Mouse (Mus musculus): Measurements from ENCODE around the gene Lamb2. TPM values are rescaled to one million over a fixed set of nuclear protein-coding genes. Genes with fewer than 3 reads are reported as not detected.

Gene Lamb2
- polyA plus RNA-seq, 1 experiment from 2014 or later, result 5.3 TPM

DNA sequence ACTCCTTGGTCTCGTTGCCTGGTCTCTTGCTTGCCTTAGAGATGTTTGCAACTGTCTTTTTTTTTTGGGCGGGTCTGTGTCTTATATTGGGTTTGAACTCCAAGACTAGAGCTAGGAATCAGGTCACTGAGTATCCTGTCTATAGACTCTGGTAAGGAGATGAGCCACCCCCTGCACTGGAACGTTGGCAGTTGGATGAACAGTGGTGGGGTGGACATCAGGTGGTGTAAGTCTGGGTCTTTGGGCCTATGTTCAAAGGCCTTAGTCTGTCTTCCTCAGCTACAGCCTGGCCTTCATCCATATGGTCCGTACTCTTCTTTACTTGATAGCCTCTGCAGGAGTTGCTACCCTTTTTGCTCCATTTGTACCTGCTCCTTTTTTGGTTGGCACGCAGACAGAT, 17.9 kb upstream of the Lamb2 start:
- Histone ChIP-seq H3K4me1 (replicated peaks) (peaks cover 35% of the 10 kb centered on the region), H3K4me3 (replicated peaks) (peak overlapping the region; percentile 91), H3K9ac (peak overlapping the region; percentile 90), H3K27ac (peak overlapping the region; percentile 91), H3K4me2 (peak overlapping the region; percentile 88), H3K9me3 (replicated peaks) (no peaks in the 10 kb centered on the region), H3K27me3 (no peaks in the 10 kb centered on the region), H3K36me3 (peaks cover 43% of the 10 kb centered on the region)
- no peak for DNase-seq
- WGBS (ENCODE audit: insufficient replicate concordance), result 88% methylated on average over 5 of the region's 5 CpGs
- ATAC-seq (ENCODE audit: low read depth), result no peak

DNA sequence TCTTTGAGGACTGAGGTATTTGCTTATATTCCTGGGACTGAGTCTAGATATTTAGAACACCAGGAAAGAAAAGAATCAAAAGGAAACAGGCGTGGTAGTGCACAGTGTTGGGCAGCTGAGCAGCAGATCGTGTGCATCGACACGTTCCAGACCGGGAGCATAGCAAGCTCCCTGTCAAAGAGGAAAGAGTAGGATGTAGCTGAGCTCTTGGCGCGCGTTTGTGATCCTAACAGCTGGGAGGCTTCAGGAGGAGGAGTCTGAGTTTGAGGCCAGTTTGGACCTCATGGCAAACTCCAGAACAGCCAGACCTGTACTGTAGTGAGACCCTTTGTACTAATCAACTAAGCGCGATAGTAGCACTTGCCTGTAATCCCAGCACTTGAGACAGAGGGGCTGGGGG, 17.3 kb upstream of the Lamb2 start:
- Histone ChIP-seq H3K27ac (peak overlapping the region; percentile 91), H3K36me3 (peaks cover 43% of the 10 kb centered on the region), H3K9me3 (replicated peaks) (no peaks in the 10 kb centered on the region), H3K4me1 (replicated peaks) (peaks cover 31% of the 10 kb centered on the region), H3K27me3 (no peaks in the 10 kb centered on the region), H3K4me3 (replicated peaks) (0 out of 2 replicates have a peak overlapping the region, but pooled peaks have one; percentile 91), H3K9ac (peak overlapping the region; percentile 90), H3K4me2 (peak overlapping the region; percentile 88)
- 84% methylated on average over 10 of the region's 10 CpGs for WGBS (ENCODE audit: insufficient replicate concordance)
- DNase-seq, result no peak
- ATAC-seq (ENCODE audit: low read depth), result no peak

GRCm38 (mm10) chr9:108463713-108464112, 15.8 kb upstream of the Lamb2 start:
- 91% methylated on average over 9 of the region's 9 CpGs for WGBS (ENCODE audit: insufficient replicate concordance)
- Histone ChIP-seq H3K4me1 (replicated peaks) (peaks cover 28% of the 10 kb centered on the region), H3K27ac (no peak overlapping the region), H3K27me3 (no peaks in the 10 kb centered on the region), H3K4me3 (replicated peaks) (no peak overlapping the region), H3K36me3 (peaks cover 48% of the 10 kb centered on the region), H3K4me2 (no peak overlapping the region), H3K9ac (no peak overlapping the region), H3K9me3 (replicated peaks) (no peaks in the 10 kb centered on the region)
- no peak for DNase-seq
- ATAC-seq (ENCODE audit: low read depth), result no peak

DNA sequence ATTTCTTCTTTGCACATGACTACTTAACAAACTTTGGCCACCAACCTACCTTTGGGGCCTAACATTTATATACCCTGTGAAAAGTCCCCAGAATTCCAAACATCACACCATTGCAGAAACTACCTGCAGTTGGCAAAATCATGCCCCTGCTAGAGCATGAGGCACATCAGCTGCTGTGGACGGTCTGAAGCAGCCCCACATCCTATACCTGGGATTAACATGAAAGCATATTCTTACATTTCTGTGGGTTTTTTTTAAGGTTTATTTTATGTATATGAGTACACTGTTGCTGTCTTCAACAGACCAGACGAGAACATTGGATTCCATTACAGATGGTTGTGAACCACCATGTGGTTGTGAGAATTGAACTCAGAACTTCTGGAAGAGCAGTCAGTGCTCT, 13.3 kb upstream of the Lamb2 start:
- Histone ChIP-seq H3K4me1 (replicated peaks) (peaks cover 15% of the 10 kb centered on the region), H3K9ac (no peak overlapping the region), H3K27ac (no peak overlapping the region), H3K9me3 (replicated peaks) (no peaks in the 10 kb centered on the region), H3K27me3 (no peaks in the 10 kb centered on the region), H3K4me3 (replicated peaks) (no peak overlapping the region), H3K36me3 (peaks cover 48% of the 10 kb centered on the region), H3K4me2 (no peak overlapping the region)
- DNase-seq, result no peak
- WGBS (ENCODE audit: insufficient replicate concordance), result 74% methylated on average over 2 of the region's 2 CpGs
- ATAC-seq (ENCODE audit: low read depth), result no peak

GRCm38 (mm10) chr9:108469430-108469829, 10.1 kb upstream of the Lamb2 start:
- Histone ChIP-seq H3K4me1 (replicated peaks) (no peaks in the 10 kb centered on the region), H3K27ac (no peak overlapping the region), H3K4me3 (replicated peaks) (no peak overlapping the region), H3K9ac (no peak overlapping the region), H3K36me3 (peaks cover 27% of the 10 kb centered on the region), H3K9me3 (replicated peaks) (no peaks in the 10 kb centered on the region), H3K27me3 (no peaks in the 10 kb centered on the region), H3K4me2 (no peak overlapping the region)
- ATAC-seq (ENCODE audit: low read depth) (no peak), DNase-seq (no peak)
- 64% methylated on average over 5 of the region's 5 CpGs for WGBS (ENCODE audit: insufficient replicate concordance)

GRCm38 (mm10) chr9:108469845-108470244, 9.7 kb upstream of the Lamb2 start:
- Histone ChIP-seq H3K36me3 (peaks cover 23% of the 10 kb centered on the region), H3K4me1 (replicated peaks) (no peaks in the 10 kb centered on the region), H3K9me3 (replicated peaks) (no peaks in the 10 kb centered on the region), H3K4me3 (replicated peaks) (no peak overlapping the region), H3K4me2 (no peak overlapping the region), H3K9ac (no peak overlapping the region), H3K27me3 (no peaks in the 10 kb centered on the region), H3K27ac (no peak overlapping the region)
- DNase-seq, result no peak
- WGBS (ENCODE audit: insufficient replicate concordance), result 53% methylated on average over 4 of the region's 4 CpGs
- ATAC-seq (ENCODE audit: low read depth), result no peak

GRCm38 (mm10) chr9:108474528-108474927, 5.0 kb upstream of the Lamb2 start:
- peaks cover 8% of the 10 kb centered on the region; the same call in 1 of the 2 replicates for H3K27me3 ChIP-seq
- DNase-seq (no peak), ATAC-seq (ENCODE audit: low read depth) (no peak)
- no peak overlapping the region for H3K9ac ChIP-seq
- H3K4me1 ChIP-seq (replicated peaks), result peaks cover 11% of the 10 kb centered on the region
- no peaks in the 10 kb centered on the region for H3K9me3 ChIP-seq (replicated peaks)
- WGBS (ENCODE audit: insufficient replicate concordance), result 35% methylated on average over 1 of the region's 1 CpGs
- no peak overlapping the region for H3K4me2 ChIP-seq
- H3K27ac ChIP-seq, result no peak overlapping the region
- no peak overlapping the region for H3K4me3 ChIP-seq (replicated peaks)
- no peaks in the 10 kb centered on the region for H3K36me3 ChIP-seq

- Histone ChIP-seq H3K4me1 (replicated peaks) (peaks cover 21% of the 10 kb centered on the region), H3K27me3 (peaks cover 8% of the 10 kb centered on the region; the same call in 1 of the 2 replicates), H3K27ac (no peak overlapping the region), H3K36me3 (no peaks in the 10 kb centered on the region; the same call in 1 of the 2 replicates), H3K4me3 (replicated peaks) (peak overlapping the region; percentile 46), H3K9me3 (replicated peaks) (no peaks in the 10 kb centered on the region), H3K9ac (peak overlapping the region; percentile 31; the same call in 1 of the 2 replicates), H3K4me2 (peak overlapping the region; percentile 62)
- DNase-seq (no peak), ATAC-seq (ENCODE audit: low read depth) (peak; percentile 47)
- WGBS (ENCODE audit: insufficient replicate concordance), result 2% methylated on average over 20 of the region's 20 CpGs
Observed at GRCm38 (mm10) chr9:108478638-108479156, 839 bp upstream of the Lamb2 start.

DNA sequence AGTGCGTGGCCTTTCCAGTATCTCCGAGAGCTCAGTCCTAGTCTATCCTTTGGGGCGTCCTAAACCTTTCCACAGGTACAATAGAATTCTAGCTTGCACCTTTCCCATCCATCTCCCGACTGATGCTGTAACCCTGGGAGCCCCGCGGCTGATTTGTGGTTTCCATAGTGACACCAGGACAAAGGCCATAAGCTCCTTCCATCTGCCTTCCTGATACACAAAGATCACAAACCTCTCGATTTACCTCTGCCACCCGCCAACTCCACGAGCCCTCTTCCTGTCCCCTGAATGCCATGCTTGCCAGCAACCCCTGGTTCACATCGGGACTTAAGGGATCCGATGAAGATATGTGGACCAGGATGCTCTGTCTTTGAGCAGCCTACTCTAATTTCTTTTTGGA, 295 bp upstream of the Lamb2 start:
- no peaks in the 10 kb centered on the region; the same call in 1 of the 2 replicates for H3K36me3 ChIP-seq
- no peak overlapping the region for H3K27ac ChIP-seq
- H3K9ac ChIP-seq, result 0 out of 2 replicates have a peak overlapping the region, but pooled peaks have one; percentile 31
- H3K9me3 ChIP-seq (replicated peaks), result no peaks in the 10 kb centered on the region
- H3K27me3 ChIP-seq, result peaks cover 8% of the 10 kb centered on the region; the same call in 1 of the 2 replicates
- 37% methylated on average over 11 of the region's 11 CpGs for WGBS (ENCODE audit: insufficient replicate concordance)
- DNase-seq, result no peak
- no peak for ATAC-seq (ENCODE audit: low read depth)
- peak overlapping the region; percentile 62 for H3K4me2 ChIP-seq
- H3K4me1 ChIP-seq (replicated peaks), result peaks cover 21% of the 10 kb centered on the region
- peak overlapping the region; percentile 46; the same call in 1 of the 2 replicates for H3K4me3 ChIP-seq (replicated peaks)

GRCm38 (mm10) chr9:108480813-108481519, 1.4 kb downstream of the Lamb2 start:
- H3K4me2 ChIP-seq, result no peak overlapping the region
- H3K4me3 ChIP-seq (replicated peaks), result no peak overlapping the region
- ATAC-seq (ENCODE audit: low read depth), result no peak

GRCm38 (mm10) chr9:108481520-108482210, 2.1 kb downstream of the Lamb2 start:
- Histone ChIP-seq H3K27ac (no peak overlapping the region), H3K9ac (no peak overlapping the region), H3K4me3 (replicated peaks) (no peak overlapping the region), H3K9me3 (replicated peaks) (no peaks in the 10 kb centered on the region), H3K4me2 (no peak overlapping the region), H3K27me3 (peaks cover 8% of the 10 kb centered on the region; the same call in 1 of the 2 replicates), H3K36me3 (peaks cover 3% of the 10 kb centered on the region; the same call in 1 of the 2 replicates), H3K4me1 (replicated peaks) (peaks cover 21% of the 10 kb centered on the region)
- WGBS (ENCODE audit: insufficient replicate concordance), result 76% methylated on average over 19 of the region's 19 CpGs
- ATAC-seq (ENCODE audit: low read depth), result no peak
- no peak for DNase-seq

More at GRCm38 (mm10) chr9:108480813-108481519, 1.4 kb downstream of the Lamb2 start:
- WGBS (ENCODE audit: insufficient replicate concordance), result 83% methylated on average over 28 of the region's 28 CpGs
- Histone ChIP-seq H3K27ac (no peak overlapping the region), H3K9ac (no peak overlapping the region), H3K36me3 (peaks cover 3% of the 10 kb centered on the region; the same call in 1 of the 2 replicates), H3K9me3 (replicated peaks) (no peaks in the 10 kb centered on the region), H3K4me1 (replicated peaks) (peaks cover 21% of the 10 kb centered on the region), H3K27me3 (peaks cover 8% of the 10 kb centered on the region; the same call in 1 of the 2 replicates)
- no peak for DNase-seq
